Mouse (Mus musculus): ENCODE data around the gene Dab1. TPM values are rescaled to one million over a fixed set of nuclear protein-coding genes. Genes with fewer than 3 reads are reported as not detected.
A peak's percentile ranks its signal among the peaks of the same experiment; 100 is the strongest.

Gene Dab1
- total RNA-seq, 2 experiments from 2014 or later, result 155 to 170 TPM

DNA sequence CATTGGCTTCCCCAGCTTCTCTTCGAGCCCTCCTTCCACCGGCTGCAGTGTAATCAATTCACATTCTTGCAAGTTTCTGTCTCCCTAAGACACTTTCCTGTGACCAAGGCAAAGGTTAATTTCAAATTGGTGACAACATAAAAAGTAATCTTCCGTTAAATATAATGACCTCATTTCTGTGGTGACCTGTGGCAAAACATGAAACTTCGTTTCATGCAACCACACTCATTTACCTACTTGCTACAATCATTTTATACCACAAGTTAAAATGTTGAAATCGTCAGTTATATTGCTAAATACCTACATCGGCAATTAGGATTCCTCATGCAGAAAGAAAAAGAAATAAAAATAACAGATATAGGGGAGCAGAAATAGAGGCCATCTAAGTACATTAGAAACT, 1048.9 kb downstream of the Dab1 start:
- DNase-seq (ENCODE audit: low spot score in 2 of 2), result no peak
- no peak overlapping the region for H3K27ac ChIP-seq
- TF ChIP-seq CTCF (conservative IDR thresholded peaks at IDR 0.05), result no peak
- no peak overlapping the region for H3K4me3 ChIP-seq

GRCm38 (mm10) chr4:104669406-104669805, 1050.2 kb downstream of the Dab1 start:
- Histone ChIP-seq H3K4me3 (no peak overlapping the region), H3K27ac (no peak overlapping the region)
- DNase-seq (ENCODE audit: low spot score in 2 of 2), result no peak
- TF ChIP-seq CTCF (conservative IDR thresholded peaks at IDR 0.05), result no peak

DNA sequence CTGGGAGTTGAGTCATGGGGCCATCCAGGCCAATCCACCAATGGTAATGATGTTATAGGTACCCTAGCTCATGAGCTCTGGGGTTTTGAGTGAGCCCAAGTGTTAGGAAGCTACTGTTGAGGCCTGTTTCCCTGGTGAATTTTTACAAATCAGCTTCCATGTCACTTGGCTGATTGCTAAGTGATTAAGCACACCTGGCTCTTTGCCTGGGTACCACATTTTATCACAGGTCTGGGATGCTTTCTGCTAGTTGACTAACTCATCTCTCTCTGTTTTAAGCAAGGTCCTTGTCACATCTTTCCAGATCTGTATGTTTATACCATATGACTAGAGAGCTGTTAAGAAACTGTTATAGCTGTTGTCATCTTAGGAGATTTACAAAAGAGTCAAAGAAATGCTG, 1051.6 kb downstream of the Dab1 start:
- H3K4me3 ChIP-seq, result no peak overlapping the region
- H3K27ac ChIP-seq, result peak overlapping the region; percentile 66
- TF ChIP-seq CTCF (conservative IDR thresholded peaks at IDR 0.05), result no peak
- peak in 1 of 2 experiments; percentile 45 for DNase-seq (ENCODE audit: low spot score in 2 of 2)

- Histone ChIP-seq H3K27ac (peak overlapping the region; percentile 69; the same call in 1 of the 2 replicates), H3K4me3 (no peak overlapping the region)
- no peak for DNase-seq (ENCODE audit: low spot score in 2 of 2)
- no peak for TF ChIP-seq CTCF (conservative IDR thresholded peaks at IDR 0.05)
These were observed 1054.2 kb downstream of the Dab1 start for GRCm38 (mm10) chr4:104673317-104673716.

DNA sequence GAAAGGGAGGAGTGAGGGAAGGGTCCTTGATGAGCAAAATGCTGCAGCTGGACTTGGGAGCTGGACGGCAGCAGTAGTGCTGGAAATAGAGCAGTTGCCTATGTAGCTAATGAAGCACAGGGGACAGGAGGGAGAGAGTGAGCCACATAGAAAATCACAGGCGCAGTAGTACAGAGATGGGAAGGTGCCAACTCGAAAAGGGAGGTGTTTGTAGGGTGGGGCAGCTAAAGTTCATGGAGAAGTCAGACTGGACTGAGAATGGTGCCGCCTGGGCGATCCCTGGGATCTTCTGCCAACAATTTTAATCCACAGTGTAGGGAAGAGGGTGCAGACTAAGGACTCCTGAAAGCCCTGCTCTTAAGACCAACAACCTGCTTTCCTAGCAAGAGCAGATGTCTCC, 1055.5 kb downstream of the Dab1 start:
- TF ChIP-seq CTCF (conservative IDR thresholded peaks at IDR 0.05), result no peak
- Histone ChIP-seq H3K27ac (no peak overlapping the region), H3K4me3 (no peak overlapping the region)
- no peak for DNase-seq (ENCODE audit: low spot score in 2 of 2)

DNA sequence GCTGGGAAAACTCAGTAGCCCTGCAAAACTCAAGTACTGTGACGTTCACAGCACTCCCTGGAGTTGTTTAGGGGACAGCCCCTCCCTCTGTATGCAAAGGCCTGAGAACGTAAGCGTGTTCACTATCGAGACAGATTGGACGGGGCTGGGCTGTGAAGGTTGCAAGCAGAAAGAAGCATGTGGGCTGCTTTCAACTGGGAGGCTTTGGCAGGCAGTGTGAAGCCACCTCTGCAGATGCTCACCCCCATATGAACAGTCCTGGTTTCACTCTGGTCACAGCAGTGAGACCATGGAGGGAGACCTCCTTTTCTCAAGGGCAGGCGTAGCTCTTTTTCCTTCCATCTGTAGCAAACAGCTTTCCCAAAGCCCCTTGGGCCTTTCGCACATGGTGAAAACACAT, 1059.1 kb downstream of the Dab1 start:
- Histone ChIP-seq H3K27ac (peak overlapping the region; percentile 61), H3K4me3 (no peak overlapping the region)
- peak; percentile 43 to 56 for DNase-seq (ENCODE audit: low spot score in 2 of 2)
- no peak for TF ChIP-seq CTCF (conservative IDR thresholded peaks at IDR 0.05)

DNA sequence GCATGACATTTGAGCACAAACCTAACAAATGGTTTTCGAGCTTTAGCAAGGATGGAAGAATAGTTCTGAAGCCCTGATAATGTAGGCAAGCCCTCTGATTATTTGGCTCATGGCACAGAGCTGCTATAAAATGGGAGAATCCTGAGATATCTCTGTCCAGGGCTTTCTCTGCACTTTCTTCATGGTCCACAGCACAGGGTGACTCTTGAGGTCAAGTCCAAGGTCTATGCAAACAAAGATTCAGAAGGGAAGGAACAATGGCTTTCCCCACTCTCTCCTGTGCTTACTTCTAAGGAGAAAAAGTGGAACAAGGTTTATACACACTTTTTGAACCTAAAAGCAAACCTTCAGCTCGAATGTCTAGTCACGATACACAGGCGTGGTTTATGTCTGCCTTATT, 1061.3 kb downstream of the Dab1 start:
- no peak for DNase-seq (ENCODE audit: low spot score in 2 of 2)
- H3K4me3 ChIP-seq, result no peak overlapping the region
- no peak overlapping the region for H3K27ac ChIP-seq
- no peak for TF ChIP-seq CTCF (conservative IDR thresholded peaks at IDR 0.05)

- peak overlapping the region; percentile 83 for H3K27ac ChIP-seq
- TF ChIP-seq CTCF (conservative IDR thresholded peaks at IDR 0.05), result no peak
- DNase-seq (ENCODE audit: low spot score in 2 of 2), result no peak
- no peak overlapping the region for H3K4me3 ChIP-seq
These were observed 1067.1 kb downstream of the Dab1 start for GRCm38 (mm10) chr4:104686137-104686809.

GRCm38 (mm10) chr4:104689047-104689446, 1069.9 kb downstream of the Dab1 start:
- TF ChIP-seq CTCF (conservative IDR thresholded peaks at IDR 0.05), result no peak
- Histone ChIP-seq H3K27ac (peak overlapping the region; percentile 70), H3K4me3 (no peak overlapping the region)
- no peak for DNase-seq (ENCODE audit: low spot score in 2 of 2)

GRCm38 (mm10) chr4:104691026-104691425, 1071.9 kb downstream of the Dab1 start:
- DNase-seq (ENCODE audit: low spot score in 2 of 2), result peak; percentile 74 to 76
- no peak for TF ChIP-seq CTCF (conservative IDR thresholded peaks at IDR 0.05)
- H3K4me3 ChIP-seq, result no peak overlapping the region
- H3K27ac ChIP-seq, result peak overlapping the region; percentile 70

DNA sequence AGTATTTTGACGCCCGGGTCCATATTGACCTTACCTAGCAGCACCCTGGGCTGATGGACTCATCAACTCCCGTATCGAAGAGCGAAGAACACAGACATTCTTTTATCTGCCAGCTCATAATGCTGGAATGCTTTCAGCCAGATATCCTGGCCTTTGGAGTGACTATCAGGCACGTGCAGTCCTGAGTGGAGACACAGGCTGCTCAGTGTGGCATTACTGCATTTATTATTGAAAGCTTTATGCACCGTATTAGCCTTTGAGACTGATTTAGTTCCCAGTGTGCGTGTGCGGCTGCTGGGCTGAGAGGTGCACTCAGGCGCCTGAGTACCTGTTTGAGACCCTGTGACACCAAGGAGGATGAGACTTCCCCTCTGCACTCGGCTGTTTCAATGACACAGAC, 1075.0 kb downstream of the Dab1 start:
- Histone ChIP-seq H3K27ac (peak overlapping the region; percentile 9; the same call in 1 of the 2 replicates), H3K4me3 (no peak overlapping the region)
- DNase-seq (ENCODE audit: low spot score in 2 of 2), result no peak
- no peak for TF ChIP-seq CTCF (conservative IDR thresholded peaks at IDR 0.05)

DNA sequence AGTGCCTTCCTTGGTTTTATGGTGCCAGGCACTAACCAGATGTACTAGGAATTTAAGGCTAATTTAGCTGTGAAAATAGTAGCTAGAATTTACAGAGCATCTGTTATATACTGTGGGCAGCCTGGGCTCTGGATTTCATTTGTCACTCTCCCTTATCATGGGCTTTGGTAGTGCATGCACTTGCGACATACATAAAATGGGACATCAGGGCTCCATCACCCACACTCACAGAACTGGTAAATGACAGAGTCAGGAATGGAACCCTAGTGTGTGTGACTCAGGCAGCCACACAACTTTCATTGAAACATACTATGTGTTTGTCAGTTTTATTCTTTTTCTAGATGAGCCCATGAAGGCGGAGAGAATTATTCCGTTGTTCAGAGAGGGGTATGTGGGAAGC, 1077.4 kb downstream of the Dab1 start:
- H3K27ac ChIP-seq, result peak overlapping the region; percentile 65; the same call in 1 of the 2 replicates
- no peak for DNase-seq (ENCODE audit: low spot score in 2 of 2)
- TF ChIP-seq CTCF (conservative IDR thresholded peaks at IDR 0.05), result no peak
- no peak overlapping the region for H3K4me3 ChIP-seq

- no peak for TF ChIP-seq CTCF (conservative IDR thresholded peaks at IDR 0.05)
- no peak overlapping the region for H3K4me3 ChIP-seq
- H3K27ac ChIP-seq, result peak overlapping the region; percentile 76
- peak in 1 of 2 experiments; percentile 42 for DNase-seq (ENCODE audit: low spot score in 2 of 2)
These were observed 1078.5 kb downstream of the Dab1 start for GRCm38 (mm10) chr4:104697703-104698102.

Data from layer of hippocampus, adult 2 months (tissue).